Mouse (Mus musculus) thymus, adult 2 months (tissue): ENCODE measurements around the gene Selenof.

ENCODE experiments used
- CTCF ChIP-seq: fragments of 200-500 bp; IDR thresholded peaks from 2 replicates; pipeline ENCODE4 v1.5.1; 2012; ENCODE audit warnings: mild to moderate bottlenecking, control low read depth, low read length, moderate library complexity, borderline replicate concordance; ENCODE audit not compliant: control insufficient read depth, poor library complexity, insufficient read depth; ENCODE audit errors: extremely low read depth
- POLR2A ChIP-seq: fragments of 200-500 bp; IDR thresholded peaks from 2 replicates; pipeline ENCODE4 v1.6.1; 2012; ENCODE audit warnings: mild to moderate bottlenecking, low read length, control low read depth, moderate library complexity; ENCODE audit not compliant: control insufficient read depth, poor library complexity, insufficient read depth; ENCODE audit errors: extremely low read depth

DNA sequence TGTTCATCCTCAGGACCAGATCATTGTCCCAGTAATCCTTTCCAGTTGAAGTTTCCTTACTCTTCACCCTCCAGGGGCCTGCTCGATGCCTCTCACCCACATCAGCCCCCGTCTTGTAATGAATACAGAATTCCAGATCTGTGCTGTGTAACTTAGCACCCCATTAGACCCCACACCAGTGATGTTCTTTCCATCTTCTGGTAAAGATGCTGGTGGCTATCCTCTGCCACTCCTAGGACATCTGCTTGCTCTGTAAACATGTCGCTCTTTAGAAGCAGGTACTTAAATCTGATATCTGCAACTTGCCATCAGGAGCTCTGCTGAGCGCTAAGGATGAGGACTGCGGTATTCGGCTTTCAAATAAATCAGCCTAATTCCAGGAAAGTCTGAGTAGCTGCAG lies 44.2 kb downstream of the Selenof start:
- TF ChIP-seq POLR2A (no peak), CTCF (no peak)
